Mouse (Mus musculus): ENCODE data around the gene Cplx2.

DNA sequence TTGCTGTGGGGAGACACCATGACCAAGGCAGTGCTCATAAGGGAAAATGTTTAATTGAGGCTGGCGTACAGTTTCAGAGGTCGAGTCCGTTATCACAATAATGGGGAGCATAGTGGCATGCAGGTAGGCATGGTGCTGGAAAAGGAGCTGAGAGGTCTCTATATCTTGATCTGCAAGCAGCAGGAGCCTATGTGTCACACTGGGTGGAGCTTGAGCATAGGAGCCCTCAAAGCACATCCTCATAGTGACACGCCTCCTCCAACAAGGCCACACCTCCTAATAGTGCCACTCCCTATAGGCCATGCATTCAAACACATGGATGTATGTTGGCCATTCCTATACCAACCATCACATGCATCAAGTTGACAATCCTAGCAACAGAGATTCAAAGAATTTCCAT is 43.9 kb downstream of the Cplx2 start:
- no peak for TF ChIP-seq CTCF (IDR thresholded peaks at IDR 0.05; ENCODE audit: extremely low read depth, insufficient read depth, insufficient read length, insufficient replicate concordance)
- no peak for TF ChIP-seq POLR2A (IDR thresholded peaks at IDR 0.05; ENCODE audit: low read depth, low read length)

All from spleen, adult 2 months (tissue).